Mouse (Mus musculus) adrenal gland, adult 18-20 months (tissue): ENCODE data around the gene Nrgn. TPM values are rescaled to one million over a fixed set of nuclear protein-coding genes. Genes with fewer than 3 reads are reported as not detected.

ENCODE experiments used
- total RNA-seq, 2 experiments: library from RNA; stranded (reverse); gene quantifications; 1 replicate in 1 of 2; 2 replicates in 1 of 2; pipeline ENCODE4 v1.2.3; 2021

Nrgn gene
- total RNA-seq, 2 experiments from 2014 or later: 1.7 to 3.5 TPM

Other genes with a start within 250 kb of the Nrgn start
- gene Ccdc15, start 204.5 kb downstream of the Nrgn start, total RNA-seq: 1 to 10 TPM; 1.9 to 2.0 TPM
- under 1 TPM in 1 of 2 experiments, not detected in 1; 0.36 TPM for gene Hepacam, start 185.6 kb downstream of the Nrgn start, total RNA-seq
- gene Robo4, start 151.0 kb downstream of the Nrgn start, total RNA-seq: 10 to 100 TPM; 18.3 to 18.5 TPM
- 1 to 10 TPM in 1 of 2 experiments, under 1 TPM in 1; 0.64 to 1.7 TPM for gene Robo3, start 119.7 kb downstream of the Nrgn start, total RNA-seq
- gene Msantd2, start 63.6 kb downstream of the Nrgn start, total RNA-seq: 10 to 100 TPM; 21.1 to 24.0 TPM
- 10 to 100 TPM; 34.6 to 38.3 TPM for gene Esam, start 24.8 kb downstream of the Nrgn start, total RNA-seq
- gene Vsig2, start 13.6 kb downstream of the Nrgn start, total RNA-seq: 1 to 10 TPM; 2.1 to 2.8 TPM
- gene Siae, start 2.8 kb upstream of the Nrgn start, total RNA-seq: 10 to 100 TPM; 16.2 to 17.7 TPM
- 1 to 10 TPM; 3.3 to 4.4 TPM for gene Spa17, start 60.8 kb upstream of the Nrgn start, total RNA-seq
- gene Tbrg1, start 104.4 kb upstream of the Nrgn start, total RNA-seq: 10 to 100 TPM; 68.4 to 76.1 TPM
- not detected for gene Panx3, start 116.3 kb upstream of the Nrgn start, total RNA-seq
- gene Olfr160, start 163.3 kb upstream of the Nrgn start, total RNA-seq: not detected
- not detected for gene Olfr874, start 192.2 kb upstream of the Nrgn start, total RNA-seq
- gene Olfr875, start 219.0 kb upstream of the Nrgn start, total RNA-seq: not detected